Comparison of ENCODE assay signal across 8 mouse cellular contexts in the genomic region with DNA sequence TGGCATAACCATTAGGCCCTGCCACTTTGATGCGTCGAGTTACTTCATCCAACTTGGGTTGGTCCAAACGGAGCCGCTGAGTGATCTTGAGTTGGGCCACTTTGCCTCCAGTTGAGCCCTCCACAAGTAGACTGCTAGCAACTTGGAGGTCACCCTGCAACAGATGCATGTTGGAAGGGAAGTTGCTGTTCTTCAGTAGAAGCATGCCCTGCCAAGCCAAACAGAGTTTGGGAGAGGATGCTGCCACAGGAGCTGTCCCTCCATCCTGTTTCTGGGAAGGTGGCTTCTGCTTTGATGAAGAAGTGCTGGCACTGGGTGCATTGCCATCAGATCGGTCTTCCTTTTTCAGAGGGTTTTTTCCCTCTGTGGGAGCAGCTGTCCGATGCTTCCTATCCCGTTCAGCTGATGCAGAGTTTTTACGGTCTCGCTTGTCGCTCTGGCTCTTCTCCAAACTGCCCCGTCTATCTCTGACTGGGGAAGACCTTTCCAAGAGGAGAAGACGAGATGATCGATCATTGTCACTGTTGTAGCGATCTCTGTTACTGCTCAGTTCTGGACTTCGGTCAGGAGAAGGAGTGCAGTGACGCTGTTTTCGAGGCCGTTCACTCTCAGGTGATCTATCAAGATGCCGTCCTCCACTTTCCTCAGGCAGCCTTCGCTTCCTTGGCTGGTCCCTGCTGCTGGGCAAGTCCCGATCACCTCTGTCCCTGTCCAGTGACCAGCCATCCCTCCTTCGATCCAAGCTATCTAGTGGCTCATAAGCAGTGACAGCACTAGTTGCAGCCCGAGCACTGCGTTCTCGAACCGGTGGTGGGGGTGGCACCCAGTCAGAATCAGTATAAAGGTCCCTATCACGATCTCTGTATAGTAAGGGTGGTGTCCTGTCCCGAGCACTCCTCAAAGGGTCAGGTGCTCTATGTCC. TPM values are rescaled to one million over a fixed set of nuclear protein-coding genes. Genes with fewer than 3 reads are reported as not detected.
DNase-seq lines count a peak whose midpoint lies in the region; ATAC-seq lines count a peak whose summit lies in the region.

No protein-coding gene starts in this region.

- H3K36me3 ChIP-seq in lung, embryonic 15.5 days, result peaks cover 18% of the 10 kb centered on the region; the same call in 1 of the 2 replicates
- peaks cover 52% of the 10 kb centered on the region for H3K36me3 ChIP-seq in heart, embryonic 14.5 days (ENCODE audit: control insufficient read depth, insufficient read depth, low read length)
- H3K36me3 ChIP-seq in neural tube, embryonic 15.5 days, result peaks cover 13% of the 10 kb centered on the region

- peak overlapping the region; percentile 89 for H3K4me2 ChIP-seq in lung, embryonic 15.5 days
- H3K4me2 ChIP-seq in heart, embryonic 14.5 days (ENCODE audit: low read length), result peak overlapping the region; percentile 98
- peak overlapping the region; percentile 97 for H3K4me2 ChIP-seq in neural tube, embryonic 15.5 days

- peaks cover 32% of the 10 kb centered on the region for H3K4me1 ChIP-seq in lung, embryonic 15.5 days
- H3K4me1 ChIP-seq in heart, embryonic 14.5 days (ENCODE audit: control insufficient read depth in 2 of 2, insufficient read depth in 2 of 2, low read length in 2 of 2), result peaks cover 18 to 42% of the 10 kb centered on the region in 2 experiments
- peaks cover 36% of the 10 kb centered on the region for H3K4me1 ChIP-seq in neural tube, embryonic 15.5 days

- DNase-seq in lung, postnatal 14 days, result no peak
- DNase-seq in cerebellum, adult 9-10 months, result peak; percentile 41
- peak; percentile 34 to 39 for DNase-seq in kidney, postnatal 25 days
- DNase-seq in lung, adult 18-20 months, result no peak

- no peak for ATAC-seq in lung, embryonic 15.5 days (ENCODE audit: borderline replicate concordance, extremely low read depth, low FRiP score, low TSS enrichment)
- no peak for ATAC-seq in heart, embryonic 14.5 days (ENCODE audit: insufficient number of reproducible peaks, insufficient read depth, low FRiP score, low read depth)
- ATAC-seq in neural tube, embryonic 15.5 days (ENCODE audit: low FRiP score), result no peak
- no peak for ATAC-seq in granulocyte monocyte progenitor cell, adult 5-6 weeks (replicated peaks; ENCODE audit: poor library complexity, severe bottlenecking)

- no peak overlapping the region for H3K27ac ChIP-seq in lung, embryonic 15.5 days
- H3K27ac ChIP-seq in heart, embryonic 14.5 days (replicated peaks in 1 of 2; ENCODE audit: control insufficient read depth in 1 of 2, insufficient read depth in 1 of 2, low read depth in 2 of 2, low read length in 2 of 2), result no peak overlapping the region
- H3K27ac ChIP-seq in neural tube, embryonic 15.5 days (replicated peaks), result no peak overlapping the region

- no peaks in the 10 kb centered on the region for H3K27me3 ChIP-seq in lung, embryonic 15.5 days
- no peaks in the 10 kb centered on the region for H3K27me3 ChIP-seq in heart, embryonic 14.5 days (ENCODE audit: control insufficient read depth, insufficient read depth, low read length)
- H3K27me3 ChIP-seq in neural tube, embryonic 15.5 days (replicated peaks), result no peaks in the 10 kb centered on the region

- peak overlapping the region; percentile 98 for H3K4me3 ChIP-seq in lung, embryonic 15.5 days
- H3K4me3 ChIP-seq in heart, embryonic 14.5 days (ENCODE audit: control insufficient read depth in 1 of 2, insufficient read depth in 1 of 2, low read depth in 1 of 2, low read length in 2 of 2), result peak overlapping the region; percentile 95 to 99
- H3K4me3 ChIP-seq in neural tube, embryonic 15.5 days (replicated peaks), result peak overlapping the region; percentile 90

- H3K9me3 ChIP-seq in lung, embryonic 15.5 days, result no peaks in the 10 kb centered on the region
- no peaks in the 10 kb centered on the region for H3K9me3 ChIP-seq in heart, embryonic 14.5 days (ENCODE audit: control insufficient read depth, low read length)
- no peaks in the 10 kb centered on the region for H3K9me3 ChIP-seq in neural tube, embryonic 15.5 days (replicated peaks)

- peak overlapping the region; percentile 94; the same call in 1 of the 2 replicates for H3K9ac ChIP-seq in lung, embryonic 15.5 days
- H3K9ac ChIP-seq in heart, embryonic 14.5 days (ENCODE audit: low read length), result peak overlapping the region; percentile 98
- H3K9ac ChIP-seq in neural tube, embryonic 15.5 days (replicated peaks), result 0 out of 2 replicates have a peak overlapping the region, but pooled peaks have one; percentile 80

- 44% methylated on average over 28 of the region's 28 CpGs for WGBS in lung, embryonic 15.5 days
- 46% methylated on average over 28 of the region's 28 CpGs for WGBS in heart, embryonic 14.5 days
- 64% methylated on average over 28 of the region's 28 CpGs for WGBS in neural tube, embryonic 15.5 days

RNA-seq across cellular contexts. Expression of gene Rbm15, which starts 2.7 kb away (rescaled TPM):
- polyA plus RNA-seq in lung, embryonic 15.5 days (2015; fragmentation: Nextera tagmentation; extraction: Ambion mirVana), result 15.0 and 15.4 TPM in 2 replicates
- 11.7 and 13.2 TPM in 2 replicates for polyA plus RNA-seq in heart, embryonic 14.5 days (2014; fragmentation: Nextera tagmentation; extraction: Ambion mirVana)
- 6.3 and 8.1 TPM in 2 replicates for polyA plus RNA-seq in neural tube, embryonic 15.5 days (2015; fragmentation: Nextera tagmentation; extraction: Ambion mirVana)
- total RNA-seq in granulocyte monocyte progenitor cell, adult 5-6 weeks (2014; fragmentation: Nextera tagmentation), result 46.9 and 51.3 TPM in 2 replicates
- 28.4 and 32.1 TPM in 2 replicates for total RNA-seq in granulocyte monocyte progenitor cell, adult 5-6 weeks (2017)

RNA-seq across cellular contexts. Expression of gene Slc16a4, which starts 39.7 kb away (rescaled TPM):
- 2.5 and 2.6 TPM in 2 replicates for polyA plus RNA-seq in lung, embryonic 15.5 days (2015; fragmentation: Nextera tagmentation; extraction: Ambion mirVana)
- polyA plus RNA-seq in heart, embryonic 14.5 days (2014; fragmentation: Nextera tagmentation; extraction: Ambion mirVana), result 2.3 and 3.1 TPM in 2 replicates
- polyA plus RNA-seq in neural tube, embryonic 15.5 days (2015; fragmentation: Nextera tagmentation; extraction: Ambion mirVana), result 1.6 and 2.1 TPM in 2 replicates
- not detected in 2 replicates for total RNA-seq in granulocyte monocyte progenitor cell, adult 5-6 weeks (2014; fragmentation: Nextera tagmentation)
- total RNA-seq in granulocyte monocyte progenitor cell, adult 5-6 weeks (2017), result not detected in 2 replicates

RNA-seq across cellular contexts. Expression of gene Lamtor5, which starts 52.1 kb away (rescaled TPM):
- polyA plus RNA-seq in lung, embryonic 15.5 days (2015; fragmentation: Nextera tagmentation; extraction: Ambion mirVana), result 187 and 188 TPM in 2 replicates
- 182 and 207 TPM in 2 replicates for polyA plus RNA-seq in heart, embryonic 14.5 days (2014; fragmentation: Nextera tagmentation; extraction: Ambion mirVana)
- 197 and 198 TPM in 2 replicates for polyA plus RNA-seq in neural tube, embryonic 15.5 days (2015; fragmentation: Nextera tagmentation; extraction: Ambion mirVana)
- 125 and 167 TPM in 2 replicates for total RNA-seq in granulocyte monocyte progenitor cell, adult 5-6 weeks (2014; fragmentation: Nextera tagmentation)
- total RNA-seq in granulocyte monocyte progenitor cell, adult 5-6 weeks (2017), result 57.3 and 64.8 TPM in 2 replicates

Comparison
In these comparisons a context has a peak if more than half of its experiments do, and no peak if none do; other contexts are left out.
1. DNase-seq: peak in cerebellum, adult 9-10 months (single experiment) and kidney, postnatal 25 days (2 of 2); none in lung, postnatal 14 days (single experiment) and lung, adult 18-20 months (0 of 2).
2. Peak in every context shown above with its lines, with median percentiles within 50 percentile points of each other: H3K4me2 ChIP-seq, H3K4me3 ChIP-seq and H3K9ac ChIP-seq.